Mouse (Mus musculus): ENCODE measurements around the gene Nfib.
A peak's percentile ranks its signal among the peaks of the same experiment; 100 is the strongest.

The Nfib gene

GRCm38 (mm10) chr4:82509166-82509767 is 196.3 kb downstream of the Nfib start:
- no peak for DNase-seq

DNA sequence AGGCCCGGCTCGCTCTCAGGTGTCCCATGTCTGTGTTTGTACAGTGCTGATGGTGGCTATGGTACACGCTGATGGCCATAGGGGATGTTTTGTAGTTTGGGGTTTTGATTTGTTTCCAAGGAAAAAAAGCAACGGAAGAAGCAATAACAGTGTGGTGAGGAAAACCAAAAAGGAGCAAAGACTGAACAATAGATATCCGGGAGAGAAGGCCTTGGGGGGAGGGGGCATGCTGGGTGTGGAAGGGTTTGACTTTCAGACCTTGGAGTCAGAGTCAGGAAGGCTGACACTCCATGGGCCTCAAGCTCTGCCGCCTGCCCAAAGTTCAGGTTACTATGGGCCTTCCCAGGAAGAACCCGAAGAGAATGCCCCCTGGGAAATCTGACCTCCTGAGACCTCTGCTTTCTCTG is 197.3 kb downstream of the Nfib start:
- DNase-seq: peak; percentile 38

DNA sequence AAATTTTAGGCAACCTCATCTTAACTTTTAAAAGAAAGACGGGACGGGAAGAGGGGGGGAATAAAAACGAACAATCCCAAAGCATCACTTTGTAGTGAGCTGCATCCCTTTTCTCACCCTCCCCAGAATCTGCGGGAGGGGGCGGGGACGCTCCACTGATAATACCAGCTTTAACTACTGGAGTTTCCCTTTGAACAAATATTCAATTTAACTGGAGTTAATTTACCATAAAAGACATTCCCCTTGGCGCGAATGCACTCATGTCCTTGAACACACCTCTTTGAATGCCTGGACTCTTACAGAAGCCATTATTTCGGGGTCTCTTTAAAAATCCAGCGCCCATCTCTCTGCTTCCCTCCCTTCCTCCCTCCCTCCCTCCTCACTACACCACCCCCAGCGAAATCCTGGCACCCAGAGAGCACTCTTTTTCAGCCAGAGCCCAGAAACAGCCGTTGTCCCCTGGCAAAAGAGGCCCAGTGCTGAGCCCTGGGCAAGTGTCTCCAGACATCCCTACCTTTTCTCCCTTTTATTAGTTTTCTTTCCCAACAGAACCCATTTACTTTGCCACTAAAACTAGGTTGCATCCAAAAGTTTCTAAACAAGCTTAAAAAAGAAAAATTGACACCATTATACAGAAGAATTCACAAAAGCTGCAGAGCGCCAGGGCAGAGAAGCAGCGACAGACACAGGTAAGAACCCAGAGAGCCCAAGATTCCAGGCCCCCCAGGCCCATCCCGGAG is 197.8 kb downstream of the Nfib start:
- peak; percentile 57 for DNase-seq

DNA sequence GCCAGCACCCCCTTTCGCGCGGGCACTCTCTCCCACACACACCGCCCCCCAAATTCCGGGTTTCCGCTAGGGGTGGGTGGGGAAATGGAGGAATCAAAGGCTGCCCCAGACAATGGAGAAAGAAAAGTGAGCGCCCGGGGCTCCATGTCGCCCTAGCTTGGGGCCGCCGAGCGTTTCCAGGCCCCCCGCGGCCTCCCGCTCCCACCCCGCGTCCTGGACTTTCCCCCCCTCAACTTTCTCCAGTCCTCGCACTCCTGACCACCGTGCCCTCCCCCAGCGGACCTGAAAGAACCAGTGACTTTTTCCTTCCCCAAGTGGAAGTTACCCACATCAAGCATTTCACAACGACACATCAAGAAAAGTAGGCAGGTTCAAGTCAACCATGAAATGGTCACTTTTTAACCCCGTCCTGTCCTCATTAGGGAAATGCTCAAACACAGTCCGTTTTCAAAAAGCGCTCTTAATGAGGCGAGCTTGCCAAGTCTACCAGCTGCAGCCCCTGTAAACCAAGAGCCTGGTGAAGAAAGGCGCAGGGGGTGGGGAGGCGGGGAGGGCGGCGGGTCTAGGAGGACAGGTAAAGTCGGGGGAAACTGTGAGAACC is 198.7 kb downstream of the Nfib start:
- no peak for DNase-seq

DNA sequence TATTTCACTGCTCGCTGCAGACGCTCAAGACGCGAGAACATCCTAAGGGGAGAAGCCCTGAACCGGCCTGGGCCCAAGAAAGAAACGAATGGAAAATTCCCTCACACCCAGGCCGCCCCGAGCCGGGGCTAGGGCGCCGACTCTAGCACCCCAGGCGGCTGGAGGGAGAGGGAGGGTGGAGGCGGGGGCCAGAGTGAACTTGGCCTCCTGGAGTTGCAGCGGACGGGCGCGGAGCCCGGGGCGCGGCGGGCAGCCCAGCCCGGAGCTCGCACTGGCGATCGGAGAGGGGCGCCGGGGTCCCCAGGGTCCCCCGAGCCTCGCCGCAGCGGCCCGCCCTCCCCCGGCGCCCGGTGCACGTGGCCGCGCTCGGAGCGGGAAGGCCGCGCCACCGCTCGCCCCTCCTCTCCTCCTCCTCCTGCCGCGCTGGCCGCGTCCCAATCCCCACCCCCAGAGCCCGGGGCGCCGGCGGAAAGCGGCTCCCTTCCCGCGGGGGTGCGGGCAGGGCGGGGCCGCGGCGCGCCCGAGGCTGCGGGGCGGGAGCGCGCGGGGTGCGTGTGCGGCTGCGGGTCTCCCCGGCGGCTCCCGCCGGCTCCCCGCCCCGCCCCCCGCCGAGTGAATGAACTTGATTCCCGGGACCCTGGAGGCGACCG is 199.3 kb downstream of the Nfib start:
- DNase-seq: peak; percentile 89

DNA sequence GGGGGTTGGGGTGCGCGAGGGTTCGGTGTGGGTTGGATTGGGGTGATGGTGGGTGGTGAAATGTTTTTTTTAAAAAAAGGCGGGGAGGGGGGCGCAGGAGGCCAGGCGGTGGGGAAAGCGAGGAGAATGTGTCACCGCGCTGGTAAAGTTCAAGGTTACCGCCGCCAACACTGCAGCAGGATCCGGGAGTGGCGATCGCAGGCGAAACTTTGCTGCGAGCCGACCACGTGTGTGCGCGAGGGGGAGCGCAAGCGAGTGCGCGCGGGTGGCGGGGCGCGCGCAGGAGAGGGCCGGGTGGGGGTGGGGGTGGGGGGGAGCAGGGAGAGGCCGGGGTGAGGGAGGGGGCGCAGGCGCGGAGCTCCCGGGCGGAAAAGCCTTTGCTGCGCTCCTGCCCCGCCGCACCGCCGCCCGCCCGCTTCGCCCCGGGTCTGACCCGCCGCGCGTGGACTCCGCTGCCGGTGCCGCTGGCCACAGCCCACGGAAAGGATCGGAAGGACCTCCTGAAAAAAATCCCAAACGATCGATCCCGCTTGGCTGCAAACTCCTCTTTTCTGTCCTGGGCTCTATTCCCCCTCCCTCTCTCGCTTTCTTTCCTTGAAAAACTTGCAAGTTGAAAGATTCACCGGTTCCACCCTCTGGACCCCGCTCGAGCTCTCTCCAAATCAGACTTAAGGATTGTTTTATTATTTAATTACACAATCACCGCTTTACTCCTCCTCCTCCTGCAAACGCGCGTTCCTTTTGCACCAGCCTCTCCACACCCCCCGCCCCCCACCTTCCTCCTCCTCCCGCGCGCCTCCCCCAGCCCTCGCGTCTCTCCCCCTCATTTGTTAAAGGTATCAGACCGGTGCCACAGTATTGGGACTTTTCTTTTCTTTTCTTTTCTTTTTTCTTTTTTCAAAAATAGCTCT is 200.2 kb downstream of the Nfib start:
- peak; percentile 79 for DNase-seq

- peak; percentile 41 for DNase-seq
Observed at GRCm38 (mm10) chr4:82504284-82505120, 201.0 kb downstream of the Nfib start.

DNA sequence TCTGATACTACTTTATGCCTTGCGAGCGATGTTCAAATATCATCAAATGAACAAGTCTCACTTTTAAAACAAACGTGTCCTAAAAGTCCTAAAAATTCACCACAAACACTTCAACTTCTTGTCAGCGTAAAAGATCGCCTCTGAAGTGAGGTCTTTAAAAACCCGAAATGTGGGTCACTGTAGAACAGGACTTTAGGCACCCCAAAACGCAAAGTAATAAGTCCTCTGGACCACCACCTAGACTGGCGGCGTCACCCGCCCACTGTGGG is 201.6 kb downstream of the Nfib start:
- no peak for DNase-seq

- DNase-seq: no peak
Observed at GRCm38 (mm10) chr4:82503274-82504014, 202.1 kb downstream of the Nfib start.

GRCm38 (mm10) chr4:82502611-82503010 is 202.9 kb downstream of the Nfib start:
- DNase-seq: no peak

GRCm38 (mm10) chr4:82502012-82502411 is 203.5 kb downstream of the Nfib start:
- DNase-seq: no peak

- DNase-seq: no peak
Observed at GRCm38 (mm10) chr4:82500578-82501098, 204.9 kb downstream of the Nfib start.

DNA sequence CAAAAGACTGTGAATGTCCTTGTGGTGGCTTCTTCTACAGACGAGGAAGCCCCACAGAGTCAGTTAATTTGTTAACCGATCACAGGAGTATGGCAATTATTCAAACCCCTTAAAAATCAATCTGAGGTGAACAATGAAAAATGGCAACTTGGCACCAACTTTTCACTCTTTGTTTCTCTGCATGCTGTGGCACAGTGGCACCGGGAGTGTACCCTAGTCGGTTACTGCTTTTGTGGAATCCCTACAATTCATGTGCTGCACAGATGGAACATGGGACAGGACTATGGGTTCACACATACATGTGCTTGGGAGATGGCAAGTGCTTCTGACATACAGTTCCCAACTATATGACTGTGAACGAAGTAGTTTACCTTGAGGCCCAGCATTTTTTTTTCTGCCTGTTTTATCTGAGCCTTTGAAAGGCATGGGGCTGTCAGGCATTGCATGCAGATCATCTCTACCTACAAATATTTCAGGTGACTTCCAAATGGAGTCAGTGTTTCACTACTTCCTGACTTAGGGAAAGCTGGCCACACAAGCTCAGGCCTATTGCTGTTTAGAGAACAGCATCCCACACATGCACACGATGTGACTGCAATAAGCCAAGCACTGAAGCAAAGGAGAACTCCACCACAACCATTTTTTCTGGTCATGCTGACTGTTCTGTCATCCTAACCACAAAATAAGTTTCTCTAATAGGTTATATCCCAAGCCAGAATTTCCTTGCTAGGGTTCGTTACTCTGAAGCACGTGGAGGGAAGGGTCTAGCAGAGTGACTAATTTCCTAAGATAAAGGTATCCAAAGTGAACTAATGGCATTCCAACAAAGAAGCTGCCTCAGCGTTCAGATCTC is 205.6 kb downstream of the Nfib start:
- no peak for DNase-seq

DNA sequence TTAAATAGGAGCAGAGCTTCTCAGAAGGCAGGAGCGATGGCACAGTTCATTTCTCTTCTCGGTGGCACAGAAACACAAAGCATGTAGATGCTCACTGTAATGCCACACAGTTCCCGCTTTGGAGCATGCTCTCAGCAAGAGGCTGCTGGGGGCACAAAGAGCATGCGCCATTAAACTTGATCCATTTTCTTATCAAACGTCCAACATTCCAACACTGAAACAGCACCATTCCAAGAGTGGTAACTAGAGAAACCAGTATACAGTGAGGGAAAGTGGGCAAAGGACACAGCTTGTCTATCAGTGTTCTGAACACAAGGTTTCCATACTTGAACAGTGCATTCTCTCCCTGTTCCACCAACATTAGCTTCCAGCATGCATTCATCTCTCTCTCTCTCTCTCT is 206.3 kb downstream of the Nfib start:
- DNase-seq: peak; percentile 48

DNA sequence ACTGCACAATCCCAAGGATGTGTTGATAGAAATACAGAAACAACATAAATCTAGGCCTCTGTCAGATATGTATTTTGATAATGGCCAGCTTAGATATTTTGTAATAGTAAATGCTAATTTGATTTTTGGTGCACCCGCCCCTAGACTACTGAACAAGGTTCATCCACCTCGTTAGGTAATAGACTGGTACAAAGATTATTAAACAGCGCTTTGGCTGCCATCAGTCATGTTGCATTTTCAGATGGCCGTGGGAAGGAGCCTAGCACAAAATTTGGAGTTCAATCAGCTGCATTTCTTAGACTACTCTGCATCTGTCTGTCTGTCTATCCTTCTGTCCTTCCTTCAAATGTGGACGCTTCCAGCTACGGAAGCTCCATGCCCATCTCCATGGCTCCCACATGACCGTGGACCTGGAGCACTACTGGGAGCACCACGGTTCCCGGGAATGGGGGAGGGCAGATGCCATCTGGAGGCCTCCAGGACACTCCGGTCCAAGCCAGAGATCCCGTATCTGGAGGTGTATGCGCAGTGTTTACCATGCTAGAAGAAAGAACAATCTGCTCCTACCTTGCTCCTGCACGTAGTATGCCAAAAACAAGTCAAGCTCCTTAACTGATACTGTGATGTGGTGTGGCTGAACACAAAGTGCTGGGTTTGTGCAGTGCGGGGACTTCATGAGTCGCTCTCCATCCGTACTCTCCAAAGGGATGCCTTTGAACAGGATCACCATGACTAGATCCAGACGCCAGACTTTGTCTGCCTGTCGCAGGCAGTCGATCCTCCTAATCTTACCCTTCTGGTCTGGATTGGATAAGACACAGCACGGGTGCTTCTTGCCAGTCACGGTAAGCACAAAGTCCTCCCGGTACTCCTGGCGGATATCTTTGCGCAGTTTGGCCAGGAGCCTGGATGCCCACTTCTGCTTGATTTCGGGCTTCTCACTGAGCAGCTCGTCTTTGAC is 207.6 kb downstream of the Nfib start:
- DNase-seq: peak; percentile 90

DNA sequence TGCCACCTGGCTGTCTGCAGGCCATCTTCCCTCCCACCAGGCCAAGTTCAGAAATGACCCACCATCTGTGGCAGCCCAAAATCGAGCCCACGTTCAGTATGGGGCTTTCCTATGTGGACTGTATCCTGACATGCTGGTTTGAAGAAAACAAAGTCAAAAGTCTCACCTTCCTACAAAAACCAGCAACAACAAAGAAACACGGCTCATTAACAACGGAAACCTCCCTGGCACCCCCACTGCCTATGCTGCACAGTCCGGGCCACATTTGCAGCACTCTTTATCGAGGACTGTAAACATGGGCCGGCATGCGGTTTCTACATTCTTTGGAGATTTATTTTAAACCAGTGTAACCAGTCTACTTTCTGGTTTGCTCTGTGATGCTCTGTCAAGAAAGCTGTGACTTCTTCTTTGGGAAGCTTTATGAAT is 208.4 kb downstream of the Nfib start:
- peak; percentile 65 for DNase-seq

GRCm38 (mm10) chr4:82496383-82496782 is 209.2 kb downstream of the Nfib start:
- no peak for DNase-seq

GRCm38 (mm10) chr4:82495605-82496004 is 209.9 kb downstream of the Nfib start:
- DNase-seq: no peak

- peak; percentile 68 for DNase-seq
Observed at GRCm38 (mm10) chr4:82494829-82495228, 210.7 kb downstream of the Nfib start.

Measured in cerebellum, adult 11-12 months (tissue).